Mouse (Mus musculus) erythroblast, embryonic 14.5 days (primary cell): Measurements from ENCODE around the gene Gm11042.

Source experiments
- GATA1 ChIP-seq: IDR thresholded peaks from 2 replicates; pipeline ENCODE4 v1.6.1; 2012; ENCODE audit warnings: low read length, inconsistent platforms, mixed read lengths
- TAL1 ChIP-seq: IDR thresholded peaks from 3 replicates; pipeline ENCODE4 v1.6.1; 2012; ENCODE audit warnings: low read length, inconsistent platforms, mixed read lengths

DNA sequence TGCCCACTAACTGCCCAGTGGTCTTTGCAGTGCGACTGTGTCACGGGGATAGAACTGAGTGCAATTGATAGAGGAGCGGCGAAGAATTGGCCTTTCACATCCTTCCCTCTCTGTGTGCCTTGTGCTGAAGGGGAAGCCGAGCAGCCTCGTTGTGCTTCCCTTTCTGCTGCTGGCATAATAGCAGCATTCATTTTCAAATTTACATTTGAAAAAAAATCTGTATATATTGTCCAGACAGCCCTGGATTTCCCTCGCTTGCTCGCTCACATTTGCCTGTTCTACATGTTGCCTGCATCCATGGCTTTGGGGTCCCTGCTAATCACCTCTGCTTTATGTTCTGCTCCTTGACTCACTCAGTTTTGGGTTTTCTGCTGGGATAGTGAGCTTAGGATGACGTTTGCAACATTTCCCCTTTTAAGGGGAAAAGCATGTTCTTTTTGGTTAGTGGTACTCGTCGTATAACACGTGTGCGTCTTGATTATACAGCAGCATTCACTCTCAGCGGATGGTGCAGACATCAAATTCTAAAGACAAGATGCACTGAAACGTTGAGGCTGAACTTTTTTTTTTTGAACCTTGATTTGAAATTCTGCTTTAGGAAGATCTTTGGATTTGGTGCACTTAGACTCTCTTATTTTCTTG lies 47.4 kb downstream of the Gm11042 start:
- no peak for TF ChIP-seq GATA1
- TF ChIP-seq TAL1, result no peak
